Mouse (Mus musculus) neural tube, embryonic 12.5 days (tissue): Measurements from ENCODE around the gene Vav3. TPM values are rescaled to one million over a fixed set of nuclear protein-coding genes. Genes with fewer than 3 reads are reported as not detected.

Experiments
- ATAC-seq: fragments of 200-750 bp; cut with Nextera tagmentation; 2 replicates; pipeline ENCODE4 v1.8.0; 2017; ENCODE audit warnings: low read depth, mild to moderate bottlenecking, moderate TSS enrichment, moderate library complexity; ENCODE audit not compliant: low FRiP score
- H3K27ac ChIP-seq: fragments of 300-500 bp; sonication (generic); 2 replicates; pipeline ENCODE4 v1.5.1; 2016
- H3K27me3 ChIP-seq: fragments of 300-500 bp; sonication (generic); replicated peaks from 2 replicates; pipeline ENCODE4 v1.6.1; 2016; ENCODE audit warnings: mild to moderate bottlenecking
- H3K36me3 ChIP-seq: fragments of 300-500 bp; sonication (generic); 2 replicates; pipeline ENCODE4 v1.6.1; 2016; ENCODE audit warnings: mild to moderate bottlenecking
- H3K4me1 ChIP-seq: fragments of 300-500 bp; sonication (generic); 2 replicates; pipeline ENCODE4 v1.6.1; 2016
- H3K4me2 ChIP-seq: fragments of 300-500 bp; sonication (generic); replicated peaks from 2 replicates; pipeline ENCODE4 v1.6.1; 2016; ENCODE audit warnings: mild to moderate bottlenecking
- H3K4me3 ChIP-seq: fragments of 300-500 bp; sonication (generic); 2 replicates; pipeline ENCODE4 v1.5.1; 2016
- H3K9ac ChIP-seq: fragments of 300-500 bp; sonication (generic); 2 replicates; pipeline ENCODE4 v1.6.1; 2016; ENCODE audit warnings: mild to moderate bottlenecking
- H3K9me3 ChIP-seq: fragments of 300-500 bp; sonication (generic); 2 replicates; pipeline ENCODE4 v1.6.1; 2016; ENCODE audit warnings: mild to moderate bottlenecking
- WGBS: fragments of 180-500 bp; shearing (Covaris S2); methylation state at CpG from one replicate; pipeline ENCODE4 v1.1.7; 2016; 5-methylcytosine and 5-hydroxymethylcytosine counted together
- polyA plus RNA-seq: library from polyadenylated mRNA; unstranded; fragments of >200 nt; fragmentation: Nextera tagmentation; extraction: Ambion mirVana; gene quantifications from 2 replicates; pipeline ENCODE4 v1.2.1, GENCODE M21; 2016

The Vav3 gene
- polyA plus RNA-seq, 1 experiment from 2014 or later, result 23.6 TPM

DNA sequence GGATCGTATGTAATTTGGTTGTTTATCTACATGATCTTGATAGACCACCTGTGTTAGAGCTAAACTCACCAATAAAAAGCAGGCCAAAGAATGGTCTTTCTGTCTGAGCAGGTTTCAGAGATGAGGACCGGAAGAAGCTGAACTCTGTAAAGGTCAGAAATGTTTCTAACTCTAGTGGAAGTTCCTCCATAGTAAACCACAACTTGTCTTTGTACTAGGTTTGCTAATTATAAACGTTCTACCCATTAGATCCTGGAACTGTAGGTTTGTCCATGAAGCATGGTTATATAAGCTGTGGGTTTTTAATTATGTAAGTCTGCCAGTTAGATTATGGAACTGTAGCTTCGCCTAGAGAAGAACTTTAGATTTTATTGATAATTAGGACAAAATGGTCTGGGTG lies 20.3 kb downstream of the Vav3 start:
- ATAC-seq, result no peak
- no peak overlapping the region for H3K9ac ChIP-seq
- H3K4me3 ChIP-seq, result no peak overlapping the region
- no peaks in the 10 kb centered on the region for H3K9me3 ChIP-seq
- no peak overlapping the region for H3K27ac ChIP-seq
- WGBS, result 81% methylated on average over 4 of the region's 4 CpGs
- H3K36me3 ChIP-seq, result no peaks in the 10 kb centered on the region
- H3K4me2 ChIP-seq, result no peak overlapping the region
- no peaks in the 10 kb centered on the region for H3K27me3 ChIP-seq
- H3K4me1 ChIP-seq, result no peaks in the 10 kb centered on the region; the same call in 1 of the 2 replicates

DNA sequence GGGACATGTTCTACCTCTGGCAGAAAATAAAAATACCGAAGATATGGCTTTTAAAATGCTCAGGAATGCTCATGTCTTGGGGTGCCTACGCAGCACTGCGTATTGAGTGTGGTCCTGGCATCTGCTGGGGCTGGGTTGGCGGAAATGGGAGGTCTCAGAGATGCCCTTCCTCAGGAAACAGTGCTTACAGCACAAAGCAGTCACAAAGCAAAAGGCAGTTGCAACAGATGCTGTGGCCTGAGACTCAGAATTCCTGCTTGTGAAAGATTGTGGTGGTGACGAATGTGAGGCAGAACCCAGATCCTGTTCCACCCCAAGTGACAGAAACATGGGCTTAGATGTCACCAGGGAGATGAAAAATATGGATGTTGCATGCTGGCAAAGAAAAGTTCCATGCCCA lies 21.4 kb downstream of the Vav3 start:
- no peak overlapping the region for H3K27ac ChIP-seq
- H3K36me3 ChIP-seq, result no peaks in the 10 kb centered on the region
- peaks cover 5% of the 10 kb centered on the region; the same call in 1 of the 2 replicates for H3K4me1 ChIP-seq
- H3K9ac ChIP-seq, result no peak overlapping the region
- WGBS, result 89% methylated on average over 5 of the region's 5 CpGs
- ATAC-seq, result no peak
- H3K27me3 ChIP-seq, result no peaks in the 10 kb centered on the region
- no peak overlapping the region for H3K4me3 ChIP-seq
- no peaks in the 10 kb centered on the region for H3K9me3 ChIP-seq
- H3K4me2 ChIP-seq, result no peak overlapping the region

DNA sequence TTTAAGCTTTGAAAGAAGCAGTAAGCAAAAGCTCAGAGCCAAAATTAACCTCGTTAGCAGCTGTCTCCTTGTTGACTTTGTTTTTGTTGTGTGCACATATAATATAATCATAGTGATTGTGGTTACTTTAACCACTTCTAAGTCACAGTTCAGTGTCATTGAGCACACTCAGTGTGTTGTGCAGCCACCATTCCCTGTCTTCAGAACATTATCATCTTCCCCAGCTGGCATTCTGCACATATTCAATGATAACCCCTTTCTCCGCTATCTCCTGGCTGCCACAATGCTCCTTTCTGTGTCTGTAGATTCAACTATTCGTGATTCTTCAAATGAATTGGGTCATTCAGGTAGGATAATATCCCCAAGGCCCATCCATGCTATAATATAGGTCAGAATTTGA lies 21.9 kb downstream of the Vav3 start:
- H3K36me3 ChIP-seq, result no peaks in the 10 kb centered on the region
- peaks cover 5% of the 10 kb centered on the region; the same call in 1 of the 2 replicates for H3K4me1 ChIP-seq
- no peak for ATAC-seq
- no peak overlapping the region for H3K4me2 ChIP-seq
- H3K27ac ChIP-seq, result no peak overlapping the region
- no peak overlapping the region for H3K4me3 ChIP-seq
- no peaks in the 10 kb centered on the region for H3K9me3 ChIP-seq
- WGBS, result 81% methylated on average over 3 of the region's 3 CpGs
- H3K27me3 ChIP-seq, result no peaks in the 10 kb centered on the region
- H3K9ac ChIP-seq, result no peak overlapping the region

DNA sequence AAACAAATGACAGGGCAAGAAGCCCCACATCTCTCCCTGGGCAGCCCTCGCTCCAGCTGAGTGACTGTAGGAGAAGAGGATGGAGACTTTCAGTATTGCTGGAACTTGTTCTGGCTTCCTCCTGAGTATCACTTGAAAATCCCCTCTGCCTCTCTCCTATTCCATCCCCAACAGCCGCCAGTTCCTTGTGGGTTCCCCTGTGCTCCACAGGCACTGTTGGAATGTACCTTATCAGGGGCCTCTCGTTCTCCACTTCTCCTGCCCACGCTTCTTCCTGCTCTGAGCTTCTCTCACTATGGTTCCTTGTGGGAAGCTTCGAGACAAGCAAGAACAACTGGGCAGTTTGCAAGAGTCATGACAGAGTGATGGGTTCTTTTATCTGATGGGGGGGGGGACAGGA lies 23.1 kb downstream of the Vav3 start:
- no peak overlapping the region for H3K4me2 ChIP-seq
- no peak overlapping the region for H3K9ac ChIP-seq
- H3K4me1 ChIP-seq, result peaks cover 5% of the 10 kb centered on the region; the same call in 1 of the 2 replicates
- no peak overlapping the region for H3K4me3 ChIP-seq
- WGBS, result 77% methylated on average over 5 of the region's 5 CpGs
- H3K36me3 ChIP-seq, result no peaks in the 10 kb centered on the region
- H3K27me3 ChIP-seq, result no peaks in the 10 kb centered on the region
- no peak overlapping the region for H3K27ac ChIP-seq
- H3K9me3 ChIP-seq, result no peaks in the 10 kb centered on the region
- ATAC-seq, result no peak

DNA sequence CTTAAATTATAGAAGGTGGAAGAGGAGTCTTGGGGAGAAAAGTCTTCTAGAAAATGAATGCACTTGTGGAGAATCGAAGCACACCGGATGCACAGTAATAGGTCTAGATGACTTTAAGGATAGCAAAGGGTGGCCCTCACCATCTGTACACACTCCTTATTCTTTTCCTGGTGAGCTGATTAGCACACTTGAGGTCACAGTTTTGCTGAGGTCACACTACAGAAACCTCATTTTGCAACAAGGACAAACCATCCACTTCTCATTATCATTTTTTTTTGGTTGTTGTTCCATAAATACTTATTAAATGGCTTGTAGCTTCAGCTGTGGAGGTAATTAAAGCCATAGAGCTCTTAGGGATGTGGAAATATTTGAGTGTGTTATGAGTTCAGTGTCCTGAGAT lies 25.4 kb downstream of the Vav3 start:
- Histone ChIP-seq H3K9ac (no peak overlapping the region), H3K27ac (no peak overlapping the region), H3K36me3 (no peaks in the 10 kb centered on the region), H3K4me1 (peaks cover 5% of the 10 kb centered on the region; the same call in 1 of the 2 replicates), H3K4me3 (no peak overlapping the region), H3K9me3 (no peaks in the 10 kb centered on the region), H3K4me2 (no peak overlapping the region), H3K27me3 (no peaks in the 10 kb centered on the region)
- ATAC-seq, result no peak
- WGBS, result 93% methylated on average over 2 of the region's 2 CpGs

DNA sequence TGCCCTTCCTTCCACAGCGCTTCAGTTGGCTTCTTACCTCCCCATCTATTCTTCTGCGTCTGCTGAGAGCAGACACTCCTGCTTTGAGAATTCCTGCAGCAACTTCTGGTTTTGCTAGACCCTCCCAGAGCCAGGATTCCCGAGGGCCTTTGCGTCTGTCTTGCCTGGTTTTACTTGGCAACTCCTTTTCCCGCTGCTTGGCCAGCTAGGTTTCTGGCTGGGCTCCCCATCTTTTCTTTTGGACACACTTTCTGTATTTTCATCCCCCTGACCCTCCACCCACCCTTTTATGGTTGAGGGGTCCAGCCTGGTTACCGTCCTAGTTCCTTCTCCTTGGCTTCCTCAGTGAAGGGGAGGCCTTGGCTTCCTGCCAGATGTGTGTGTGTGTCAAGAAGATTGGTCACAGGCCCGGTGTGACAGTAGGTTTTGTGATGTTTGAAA lies 26.0 kb downstream of the Vav3 start:
- 70% methylated on average over 7 of the region's 7 CpGs for WGBS
- Histone ChIP-seq H3K27ac (no peak overlapping the region), H3K4me2 (no peak overlapping the region)

DNA sequence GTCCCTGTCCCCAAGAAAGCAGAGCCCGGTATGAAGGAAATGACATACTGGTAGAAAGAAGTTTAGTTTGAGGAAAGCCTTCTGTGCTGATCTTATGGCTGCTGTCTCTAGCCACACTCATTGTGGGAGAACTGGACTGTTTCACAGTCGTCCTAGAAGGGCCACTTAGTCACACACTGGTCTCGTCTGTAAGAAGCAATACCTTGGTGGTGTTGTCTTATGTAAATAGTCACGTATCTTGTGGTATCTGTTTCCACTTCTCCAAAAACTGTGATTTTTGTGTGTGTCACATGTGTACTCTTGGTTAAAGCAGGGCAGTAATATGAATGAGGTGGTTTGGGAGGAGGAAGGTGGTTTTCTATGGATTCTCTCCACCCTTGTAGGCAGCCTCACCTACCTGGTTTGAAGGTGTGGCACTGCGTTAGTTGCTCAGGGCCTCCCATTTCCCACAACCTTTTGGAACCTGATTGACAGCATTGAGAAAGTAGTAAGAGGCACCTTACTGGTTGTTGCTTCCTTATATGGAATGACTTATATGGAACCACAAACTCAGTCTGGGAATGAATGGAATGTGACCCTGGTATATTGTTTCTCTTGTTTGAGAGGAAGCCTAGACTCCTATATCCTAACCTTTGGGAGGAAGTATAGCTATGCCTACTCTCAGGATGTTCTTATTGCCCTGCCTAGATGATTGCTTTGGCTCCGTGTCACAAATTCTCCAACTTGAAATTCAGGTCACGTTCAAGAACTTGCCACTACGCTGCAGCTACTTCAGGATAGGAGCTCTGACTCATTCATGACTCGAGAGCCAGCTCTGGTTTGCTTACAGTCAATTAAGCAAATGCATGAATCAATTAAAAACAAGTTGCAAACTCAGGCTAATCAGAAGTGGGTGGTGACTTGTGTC lies 28.2 kb downstream of the Vav3 start:
- H3K27ac ChIP-seq, result no peak overlapping the region
- H3K36me3 ChIP-seq, result no peaks in the 10 kb centered on the region
- no peaks in the 10 kb centered on the region for H3K27me3 ChIP-seq
- no peaks in the 10 kb centered on the region for H3K9me3 ChIP-seq
- 80% methylated on average over 9 of the region's 9 CpGs for whole genome bisulfite sequencing
- no peak for ATAC-seq
- H3K4me2 ChIP-seq, result no peak overlapping the region
- H3K4me3 ChIP-seq, result no peak overlapping the region
- H3K9ac ChIP-seq, result no peak overlapping the region
- peaks cover 5% of the 10 kb centered on the region; the same call in 1 of the 2 replicates for H3K4me1 ChIP-seq

More for the DNA sequence above, 26.0 kb downstream of the Vav3 start:
- no peak overlapping the region for H3K4me3 ChIP-seq
- no peaks in the 10 kb centered on the region for H3K9me3 ChIP-seq
- no peaks in the 10 kb centered on the region for H3K36me3 ChIP-seq
- ATAC-seq, result no peak
- H3K4me1 ChIP-seq, result peaks cover 5% of the 10 kb centered on the region; the same call in 1 of the 2 replicates
- H3K9ac ChIP-seq, result no peak overlapping the region
- H3K27me3 ChIP-seq, result no peaks in the 10 kb centered on the region

DNA sequence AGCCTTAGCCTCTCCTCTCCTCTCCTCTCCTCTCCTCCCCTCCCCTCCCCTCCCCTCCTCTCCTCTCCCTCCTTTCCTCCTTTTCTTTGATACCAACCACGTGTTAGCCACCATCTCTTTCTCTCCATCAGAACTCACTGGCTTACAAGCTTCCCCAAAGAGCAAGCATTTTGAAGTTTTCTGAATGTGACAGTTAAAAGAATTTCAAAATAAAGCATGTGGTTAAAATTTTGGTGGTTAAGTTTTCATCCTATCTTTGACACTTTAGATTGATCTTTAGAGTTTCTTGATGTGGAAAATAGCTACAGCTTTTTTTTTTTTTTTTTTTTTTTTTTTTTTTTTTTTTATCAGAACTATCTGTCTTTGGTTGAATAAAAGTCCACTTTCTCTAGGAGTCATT lies 31.1 kb downstream of the Vav3 start:
- peaks cover under 1% of the 10 kb centered on the region; the same call in 1 of the 2 replicates for H3K4me1 ChIP-seq
- H3K9ac ChIP-seq, result no peak overlapping the region
- no peaks in the 10 kb centered on the region for H3K9me3 ChIP-seq
- H3K36me3 ChIP-seq, result no peaks in the 10 kb centered on the region
- WGBS, result 29% methylated on average over 1 of the region's 1 CpGs
- no peaks in the 10 kb centered on the region for H3K27me3 ChIP-seq
- no peak overlapping the region for H3K4me3 ChIP-seq
- ATAC-seq, result no peak
- no peak overlapping the region for H3K27ac ChIP-seq
- H3K4me2 ChIP-seq, result no peak overlapping the region

DNA sequence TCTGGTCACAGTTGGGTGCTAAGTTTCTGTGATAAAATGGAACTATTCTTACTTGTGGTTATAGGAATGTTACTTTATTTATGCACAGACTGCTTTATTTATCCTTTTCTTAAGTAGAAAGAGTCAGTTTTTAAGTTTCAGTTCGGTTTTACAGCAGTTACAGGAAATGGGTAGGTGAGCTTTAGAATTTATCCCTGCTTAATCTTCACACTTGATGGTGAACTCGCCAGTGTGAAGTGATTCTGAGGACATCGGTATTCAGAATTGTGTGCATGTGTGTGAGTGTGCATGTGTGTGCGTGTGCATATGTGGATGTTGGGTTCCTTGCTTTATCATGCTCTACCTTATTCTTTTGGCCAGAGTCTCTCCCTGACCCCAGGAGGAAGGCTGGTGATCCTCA lies 32.2 kb downstream of the Vav3 start:
- Histone ChIP-seq H3K27ac (no peak overlapping the region), H3K4me3 (no peak overlapping the region), H3K27me3 (no peaks in the 10 kb centered on the region), H3K36me3 (no peaks in the 10 kb centered on the region), H3K4me1 (no peaks in the 10 kb centered on the region), H3K9ac (no peak overlapping the region), H3K4me2 (no peak overlapping the region), H3K9me3 (no peaks in the 10 kb centered on the region)
- 85% methylated on average over 4 of the region's 4 CpGs for WGBS
- no peak for ATAC-seq

DNA sequence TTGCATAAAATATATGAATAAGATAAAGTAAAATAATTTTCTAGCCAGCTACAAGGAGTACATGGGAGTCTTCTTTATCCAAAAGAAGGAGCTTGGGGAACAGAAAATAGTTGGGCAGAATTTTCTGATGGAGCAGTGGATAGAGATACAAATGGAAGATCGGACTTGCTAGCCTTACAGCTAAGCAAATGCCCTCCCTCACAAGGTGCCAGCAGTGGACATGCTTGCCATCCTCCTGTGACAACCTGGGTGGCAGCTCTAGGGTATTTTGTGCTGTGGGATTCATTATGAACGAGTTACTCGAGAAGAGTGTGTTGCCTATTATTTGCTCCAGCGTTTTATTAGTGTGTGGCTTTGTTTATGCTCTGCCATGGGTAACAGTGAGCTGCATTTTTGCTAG lies 37.8 kb downstream of the Vav3 start:
- Histone ChIP-seq H3K4me1 (no peaks in the 10 kb centered on the region), H3K9ac (no peak overlapping the region), H3K9me3 (no peaks in the 10 kb centered on the region), H3K27ac (no peak overlapping the region), H3K4me3 (no peak overlapping the region), H3K27me3 (no peaks in the 10 kb centered on the region), H3K4me2 (no peak overlapping the region), H3K36me3 (no peaks in the 10 kb centered on the region)
- ATAC-seq, result no peak
- WGBS, result 78% methylated on average over 4 of the region's 4 CpGs

DNA sequence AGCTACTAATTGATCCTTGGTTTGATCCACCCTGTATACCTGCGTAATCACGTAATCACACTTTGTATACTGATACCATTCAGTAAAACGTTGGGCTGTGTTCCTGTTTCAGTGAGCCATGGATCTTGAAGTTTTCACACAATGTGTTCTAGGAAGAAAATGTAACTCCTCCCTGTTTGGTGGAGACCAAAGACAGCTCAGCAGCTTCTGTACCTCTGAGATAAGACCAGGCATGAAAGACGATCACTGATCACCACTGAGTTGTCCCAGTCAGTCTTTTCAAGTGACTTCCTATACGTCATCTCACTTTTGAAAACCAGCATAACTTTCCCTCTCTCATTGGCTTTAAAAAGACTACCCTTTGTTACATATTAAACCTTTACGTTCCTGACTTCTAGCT lies 38.2 kb downstream of the Vav3 start:
- Histone ChIP-seq H3K36me3 (no peaks in the 10 kb centered on the region), H3K9ac (no peak overlapping the region), H3K27ac (no peak overlapping the region), H3K4me3 (no peak overlapping the region), H3K9me3 (no peaks in the 10 kb centered on the region), H3K4me1 (no peaks in the 10 kb centered on the region), H3K4me2 (no peak overlapping the region), H3K27me3 (no peaks in the 10 kb centered on the region)
- ATAC-seq, result no peak
- 87% methylated on average over 6 of the region's 6 CpGs for WGBS

DNA sequence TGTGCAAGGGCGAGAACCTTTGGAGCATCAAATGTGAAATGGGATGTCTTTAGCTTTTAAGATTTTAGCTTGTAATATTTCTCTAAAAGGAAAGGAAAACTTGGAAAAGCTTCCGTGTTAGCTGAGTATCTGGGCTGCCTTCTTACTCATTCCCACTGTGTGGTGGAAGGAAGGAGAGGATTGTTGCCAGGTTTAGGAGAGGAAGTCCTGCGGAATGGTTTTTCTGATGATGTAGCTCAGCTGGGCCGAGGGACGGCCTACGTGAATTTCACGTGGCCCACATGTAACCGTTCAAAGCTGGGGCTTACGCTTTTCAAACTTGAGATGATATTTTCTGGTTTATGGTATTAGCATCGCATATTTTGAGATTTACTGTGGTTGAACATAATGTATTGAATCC lies 48.3 kb downstream of the Vav3 start:
- no peak for ATAC-seq
- no peaks in the 10 kb centered on the region for H3K36me3 ChIP-seq
- 89% methylated on average over 10 of the region's 10 CpGs for WGBS

DNA sequence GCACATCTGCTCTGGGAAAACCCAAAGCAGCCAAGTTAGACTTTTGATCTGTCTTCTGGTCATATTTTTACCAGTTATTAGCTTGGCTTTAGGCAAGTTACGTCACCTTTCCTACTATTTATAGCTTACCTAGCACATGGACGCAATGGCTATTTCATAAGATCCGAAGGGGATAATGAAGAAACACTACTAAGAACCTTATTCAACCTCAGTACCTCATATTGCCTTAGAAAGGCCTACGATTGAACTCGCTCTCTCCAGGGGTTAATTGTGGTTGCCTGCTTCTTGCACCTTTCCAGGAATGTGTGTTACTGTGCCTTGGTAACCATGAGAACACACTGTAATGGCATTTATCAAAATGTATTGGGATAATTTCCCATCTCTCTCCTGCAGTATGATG lies 61.1 kb downstream of the Vav3 start:
- 88% methylated on average over 5 of the region's 5 CpGs for WGBS
- Histone ChIP-seq H3K36me3 (no peaks in the 10 kb centered on the region), H3K4me2 (no peak overlapping the region), H3K9me3 (no peaks in the 10 kb centered on the region), H3K4me1 (0 out of 2 replicates have a peak, but pooled peaks cover 4% of the 10 kb centered on the region), H3K27me3 (no peaks in the 10 kb centered on the region), H3K27ac (no peak overlapping the region), H3K4me3 (no peak overlapping the region), H3K9ac (no peak overlapping the region)
- ATAC-seq, result no peak

More for the DNA sequence above, 48.3 kb downstream of the Vav3 start:
- peaks cover 6% of the 10 kb centered on the region; the same call in 1 of the 2 replicates for H3K4me1 ChIP-seq
- H3K27ac ChIP-seq, result no peak overlapping the region
- no peak overlapping the region for H3K4me3 ChIP-seq
- H3K9ac ChIP-seq, result no peak overlapping the region
- H3K9me3 ChIP-seq, result no peaks in the 10 kb centered on the region
- no peaks in the 10 kb centered on the region for H3K27me3 ChIP-seq
- H3K4me2 ChIP-seq, result no peak overlapping the region
